Mouse (Mus musculus): Measurements from ENCODE around the gene Zkscan5. TPM values are rescaled to one million over a fixed set of nuclear protein-coding genes. Genes with fewer than 3 reads are reported as not detected.
"Not testable (repeated sequence)": the region's sequence is repeated elsewhere in the genome, so short reads cannot be mapped to it uniquely, and the experiment has no call there.

Gene Zkscan5
- total and polyA plus RNA-seq, 2 experiments from 2014 or later: 8.6 to 17.0 TPM

DNA sequence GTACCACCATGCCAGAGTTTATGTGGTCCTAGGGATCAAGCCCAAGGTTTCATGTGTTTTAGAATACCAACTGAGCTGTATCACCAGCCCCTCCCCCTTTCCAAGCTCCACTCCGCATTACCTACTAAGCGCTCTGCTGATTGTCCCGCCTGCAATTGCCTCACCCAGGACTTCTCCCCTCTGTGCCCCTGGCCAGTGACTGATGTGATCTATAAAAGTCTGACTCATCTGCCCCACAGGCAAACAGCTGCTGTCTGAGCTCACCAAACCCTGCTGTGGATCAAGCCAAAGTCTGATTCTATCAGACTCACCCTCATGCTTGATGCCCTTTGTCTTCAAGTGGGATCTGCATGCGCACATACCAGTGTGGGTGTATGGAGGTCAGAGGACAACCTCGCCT lies 18.5 kb downstream of the Zkscan5 start:
- no peak for TF ChIP-seq EP300 (IDR thresholded peaks at IDR 0.05; ENCODE audit: low read depth)
- TF ChIP-seq CTCF (IDR thresholded peaks at IDR 0.05; ENCODE audit: low read depth): no peak
- 74% methylated on average over 5 of the region's 5 CpGs for WGBS
- H3K36me3 ChIP-seq (replicated peaks; ENCODE audit: control insufficient read depth, insufficient read depth, low read length): peaks cover 40% of the 10 kb centered on the region
- ATAC-seq (ENCODE audit: insufficient read depth, low read depth) (no peak), DNase-seq (ENCODE audit: low spot score) (no peak)
- no peaks in the 10 kb centered on the region for H3K4me1 ChIP-seq (ENCODE audit: control insufficient read depth, insufficient read depth)
- H3K4me3 ChIP-seq (ENCODE audit: low read depth, low read length): no peak overlapping the region
- no peaks in the 10 kb centered on the region for H3K9me3 ChIP-seq (replicated peaks; ENCODE audit: control insufficient read depth, low read length)
- H3K9ac ChIP-seq (replicated peaks; ENCODE audit: low read depth, low read length): no peak overlapping the region
- H3K27ac ChIP-seq (ENCODE audit: low read depth): no peak overlapping the region
- H3K4me2 ChIP-seq (ENCODE audit: low read depth, low read length): no peak overlapping the region
- H3K27me3 ChIP-seq (ENCODE audit: control insufficient read depth, insufficient read depth, low read length): no peaks in the 10 kb centered on the region

- Histone ChIP-seq H3K27ac (ENCODE audit: low read depth) (no peak overlapping the region), H3K4me3 (ENCODE audit: low read depth, low read length) (no peak overlapping the region), H3K27me3 (ENCODE audit: control insufficient read depth, insufficient read depth, low read length) (no peaks in the 10 kb centered on the region), H3K4me1 (ENCODE audit: control insufficient read depth, insufficient read depth) (no peaks in the 10 kb centered on the region), H3K9ac (replicated peaks; ENCODE audit: low read depth, low read length) (no peak overlapping the region), H3K36me3 (replicated peaks; ENCODE audit: control insufficient read depth, insufficient read depth, low read length) (peaks cover 34% of the 10 kb centered on the region), H3K4me2 (ENCODE audit: low read depth, low read length) (no peak overlapping the region), H3K9me3 (replicated peaks; ENCODE audit: control insufficient read depth, low read length) (no peaks in the 10 kb centered on the region)
- TF ChIP-seq CTCF (IDR thresholded peaks at IDR 0.05; ENCODE audit: low read depth): no peak
- TF ChIP-seq EP300 (IDR thresholded peaks at IDR 0.05; ENCODE audit: low read depth): no peak
- 79% methylated on average over 12 of the region's 12 CpGs for WGBS
- DNase-seq (ENCODE audit: low spot score) (no peak), ATAC-seq (ENCODE audit: insufficient read depth, low read depth) (no peak)
Measured at GRCm38 (mm10) chr5:145223395-145223794, 19.0 kb downstream of the Zkscan5 start.

DNA sequence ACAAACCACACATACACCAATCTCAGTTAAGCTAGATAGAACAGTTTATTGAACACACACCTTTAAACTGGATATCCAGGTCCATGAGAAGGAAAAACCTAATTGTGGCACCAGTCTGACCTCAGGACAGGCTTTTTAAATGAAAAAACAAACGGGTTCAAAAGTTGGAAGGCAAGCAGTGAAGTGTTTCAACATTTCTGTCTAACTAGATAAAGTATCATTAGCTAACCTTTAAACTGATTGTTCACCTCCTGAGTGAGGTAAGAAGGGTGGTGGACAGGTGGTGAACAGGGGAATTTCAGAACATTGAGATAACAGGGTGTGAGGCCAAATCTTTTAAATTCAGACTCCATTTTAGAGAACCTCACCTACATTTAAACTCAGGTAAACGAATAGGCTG lies 22.1 kb downstream of the Zkscan5 start:
- H3K36me3 ChIP-seq (replicated peaks; ENCODE audit: control insufficient read depth, insufficient read depth, low read length): peaks cover 6% of the 10 kb centered on the region
- ATAC-seq (ENCODE audit: insufficient read depth, low read depth): no peak
- no peak overlapping the region for H3K4me2 ChIP-seq (ENCODE audit: low read depth, low read length)
- TF ChIP-seq CTCF (IDR thresholded peaks at IDR 0.05; ENCODE audit: low read depth): no peak
- no peak for TF ChIP-seq EP300 (IDR thresholded peaks at IDR 0.05; ENCODE audit: low read depth)
- no peak overlapping the region for H3K27ac ChIP-seq (ENCODE audit: low read depth)
- DNase-seq (ENCODE audit: low spot score): no peak
- WGBS: 47% methylated on average over 2 of the region's 2 CpGs
- no peaks in the 10 kb centered on the region for H3K9me3 ChIP-seq (replicated peaks; ENCODE audit: control insufficient read depth, low read length)
- H3K9ac ChIP-seq (replicated peaks; ENCODE audit: low read depth, low read length): no peak overlapping the region
- no peak overlapping the region for H3K4me3 ChIP-seq (ENCODE audit: low read depth, low read length)
- no peaks in the 10 kb centered on the region for H3K27me3 ChIP-seq (ENCODE audit: control insufficient read depth, insufficient read depth, low read length)
- H3K4me1 ChIP-seq (ENCODE audit: control insufficient read depth, insufficient read depth): peaks cover 10% of the 10 kb centered on the region

GRCm38 (mm10) chr5:145229283-145229682 lies 24.9 kb downstream of the Zkscan5 start:
- H3K27ac ChIP-seq (ENCODE audit: low read depth); ATAC-seq (ENCODE audit: insufficient read depth, low read depth): not testable (repeated sequence)
- WGBS: 69% methylated on average over 6 of the region's 6 CpGs

GRCm38 (mm10) chr5:145230641-145231040 lies 26.3 kb downstream of the Zkscan5 start:
- no peak for DNase-seq (ENCODE audit: low spot score)
- Histone ChIP-seq H3K9me3 (replicated peaks; ENCODE audit: control insufficient read depth, low read length) (no peaks in the 10 kb centered on the region), H3K4me1 (ENCODE audit: control insufficient read depth, insufficient read depth) (peaks cover 10% of the 10 kb centered on the region), H3K4me2 (ENCODE audit: low read depth, low read length) (peak overlapping the region; percentile 79), H3K36me3 (replicated peaks; ENCODE audit: control insufficient read depth, insufficient read depth, low read length) (peaks cover 23% of the 10 kb centered on the region), H3K27me3 (ENCODE audit: control insufficient read depth, insufficient read depth, low read length) (no peaks in the 10 kb centered on the region), H3K4me3 (ENCODE audit: low read depth, low read length) (no peak overlapping the region), H3K27ac (ENCODE audit: low read depth) (peak overlapping the region; percentile 98), H3K9ac (replicated peaks; ENCODE audit: low read depth, low read length) (no peak overlapping the region)
- WGBS: 91% methylated on average over 4 of the region's 4 CpGs
- no peak for ATAC-seq (ENCODE audit: insufficient read depth, low read depth)
- TF ChIP-seq EP300 (IDR thresholded peaks at IDR 0.05; ENCODE audit: low read depth): no peak
- TF ChIP-seq CTCF (IDR thresholded peaks at IDR 0.05; ENCODE audit: low read depth): no peak

More at GRCm38 (mm10) chr5:145229283-145229682, 24.9 kb downstream of the Zkscan5 start:
- peaks cover 10% of the 10 kb centered on the region for H3K4me1 ChIP-seq (ENCODE audit: control insufficient read depth, insufficient read depth)
- not testable (repeated sequence) for H3K9ac ChIP-seq (replicated peaks; ENCODE audit: low read depth, low read length); H3K4me3 ChIP-seq (ENCODE audit: low read depth, low read length); H3K9me3 ChIP-seq (replicated peaks; ENCODE audit: control insufficient read depth, low read length); DNase-seq (ENCODE audit: low spot score); H3K36me3 ChIP-seq (replicated peaks; ENCODE audit: control insufficient read depth, insufficient read depth, low read length); H3K27me3 ChIP-seq (ENCODE audit: control insufficient read depth, insufficient read depth, low read length); H3K4me2 ChIP-seq (ENCODE audit: low read depth, low read length)

- 0% methylated on average over 38 of the region's 42 CpGs for WGBS
- Histone ChIP-seq H3K9me3 (replicated peaks; ENCODE audit: control insufficient read depth, low read length) (no peaks in the 10 kb centered on the region), H3K4me3 (ENCODE audit: low read depth, low read length) (peak within 1 kb of the TSS; percentile 99), H3K4me1 (ENCODE audit: control insufficient read depth, insufficient read depth) (peaks cover 10% of the 10 kb centered on the region), H3K4me2 (ENCODE audit: low read depth, low read length) (peak within 1 kb of the TSS; percentile 79), H3K27ac (ENCODE audit: low read depth) (peak within 1 kb of the TSS; percentile 98), H3K36me3 (replicated peaks; ENCODE audit: control insufficient read depth, insufficient read depth, low read length) (peaks cover 30% of the 10 kb centered on the region), H3K27me3 (ENCODE audit: control insufficient read depth, insufficient read depth, low read length) (no peaks in the 10 kb centered on the region), H3K9ac (replicated peaks; ENCODE audit: low read depth, low read length) (peak within 1 kb of the TSS; percentile 100)
- TF ChIP-seq CTCF (IDR thresholded peaks at IDR 0.05; ENCODE audit: low read depth) (no peak), EP300 (IDR thresholded peaks at IDR 0.05; ENCODE audit: low read depth) (peak; percentile 99)
- peak; percentile 99 for ATAC-seq (ENCODE audit: insufficient read depth, low read depth)
- peak; percentile 95 for DNase-seq (ENCODE audit: low spot score)
Measured at GRCm38 (mm10) chr5:145231367-145231871, 27.1 kb downstream of the Zkscan5 start, which contains the start of gene Zfp655. TSS of gene Zfp655 (plus strand) at chr5:145231715.
